Mouse (Mus musculus) CH12.LX (cell line): ENCODE measurements around the gene Dab1. TPM values are rescaled to one million over a fixed set of nuclear protein-coding genes. Genes with fewer than 3 reads are reported as not detected.

Experiments
- DNase-seq: peaks from one replicate; pipeline ENCODE4 v3.0.0-alpha.2; 2013; ENCODE audit errors: extremely low read depth
- H3K27ac ChIP-seq: 2 replicates; pipeline ENCODE4 v1.5.1; 2012; ENCODE audit warnings: low read depth, mild to moderate bottlenecking, control low read depth, moderate library complexity; ENCODE audit not compliant: insufficient read depth
- H3K27me3 ChIP-seq: replicated peaks from 2 replicates; pipeline ENCODE3; 2012; ENCODE audit warnings: inconsistent platforms
- H3K36me3 ChIP-seq, 2 experiments: replicated peaks in 1 of 2; 2 replicates each; pipeline versions ENCODE3 to v1.6.1; 2012; ENCODE audit warnings: inconsistent platforms in 1 of 2, low read length in 1 of 2, mild to moderate bottlenecking in 1 of 2, mixed read lengths in 1 of 2, moderate library complexity in 1 of 2; ENCODE audit not compliant: control insufficient read depth in 1 of 2, insufficient read depth in 1 of 2
- H3K4me1 ChIP-seq, 2 experiments: 2 replicates each; pipeline ENCODE4 v1.6.1; 2012; ENCODE audit warnings: inconsistent platforms in 1 of 2, moderate library complexity in 1 of 2; ENCODE audit not compliant: insufficient read depth in 2 of 2, control insufficient read depth in 1 of 2
- H3K4me2 ChIP-seq: 2 replicates; pipeline ENCODE4 v1.6.1; 2012; ENCODE audit warnings: low read depth, mild to moderate bottlenecking, control low read depth; ENCODE audit not compliant: poor library complexity, insufficient read depth, severe bottlenecking
- H3K4me3 ChIP-seq, 3 experiments: fragments of 150-350 bp in 1 of 3; sonication (generic) in 1 of 3; replicated peaks in 1 of 3; 2 replicates each; pipeline versions ENCODE3 to v1.5.1; 2011 to 2012; ENCODE audit warnings: low read depth in 2 of 3, low read length in 2 of 3, mild to moderate bottlenecking in 2 of 3, moderate library complexity in 2 of 3, control low read depth in 1 of 3, improper control_type of control experiment in 1 of 3, inconsistent platforms in 1 of 3, mixed read lengths in 1 of 3; ENCODE audit not compliant: poor library complexity in 1 of 3
- H3K79me2 ChIP-seq: replicated peaks from 2 replicates; pipeline ENCODE4 v1.6.1; 2012; ENCODE audit warnings: mild to moderate bottlenecking, moderate library complexity; ENCODE audit not compliant: control insufficient read depth, poor library complexity, insufficient read depth, severe bottlenecking; ENCODE audit errors: extremely low read depth
- H3K9ac ChIP-seq: 2 replicates; pipeline ENCODE4 v1.6.1; 2012; ENCODE audit warnings: low read depth, mild to moderate bottlenecking, control low read depth, moderate library complexity; ENCODE audit not compliant: insufficient read depth
- H3K9me3 ChIP-seq: replicated peaks from 2 replicates; pipeline ENCODE3; 2012; ENCODE audit warnings: low read length, inconsistent platforms, mixed read lengths
- CHD2 ChIP-seq: IDR thresholded peaks from 2 replicates; pipeline ENCODE4 v1.6.1; 2011; ENCODE audit warnings: low read length, improper control_type of control experiment
- CTCF ChIP-seq, 2 experiments: IDR thresholded peaks in 1 of 2; conservative IDR thresholded peaks in 1 of 2; 2 replicates each; pipeline ENCODE4 v1.5.1; 2011 to 2012; ENCODE audit warnings: low read depth in 2 of 2, low read length in 2 of 2, improper control_type of control experiment in 1 of 2, inconsistent platforms in 1 of 2, mild to moderate bottlenecking in 1 of 2, moderate library complexity in 1 of 2
- ELF1 ChIP-seq: IDR thresholded peaks from 2 replicates; pipeline ENCODE4 v1.6.1; 2014; ENCODE audit warnings: low read depth, mild to moderate bottlenecking, inconsistent platforms, low read length, improper control_type of control experiment
- EP300 ChIP-seq: IDR thresholded peaks from 2 replicates; pipeline ENCODE4 v1.6.1; 2011; ENCODE audit warnings: low read length, improper control_type of control experiment
- GABPA ChIP-seq: IDR thresholded peaks from 2 replicates; pipeline ENCODE4 v1.6.1; 2012; ENCODE audit warnings: low read depth, low read length, improper control_type of control experiment, inconsistent platforms; ENCODE audit not compliant: insufficient replicate concordance
- HCFC1 ChIP-seq: IDR thresholded peaks from 2 replicates; pipeline ENCODE4 v1.6.1; 2012; ENCODE audit warnings: low read depth, mild to moderate bottlenecking, inconsistent platforms, low read length, improper control_type of control experiment
- JUN ChIP-seq: IDR thresholded peaks from 2 replicates; pipeline ENCODE4 v1.6.1; 2011; ENCODE audit warnings: low read depth, mild to moderate bottlenecking, low read length, improper control_type of control experiment, moderate library complexity; ENCODE audit not compliant: insufficient read depth
- MAFK ChIP-seq: IDR thresholded peaks from 2 replicates; pipeline ENCODE4 v1.6.1; 2011; ENCODE audit warnings: low read length, improper control_type of control experiment; ENCODE audit not compliant: insufficient replicate concordance
- MYC ChIP-seq: IDR thresholded peaks from 2 replicates; pipeline ENCODE4 v1.6.1; 2011; ENCODE audit warnings: low read depth, mild to moderate bottlenecking, improper control_type of control experiment, low read length
- NELFE ChIP-seq: IDR thresholded peaks from 2 replicates; pipeline ENCODE4 v1.6.1; 2011; ENCODE audit warnings: low read depth, low read length, improper control_type of control experiment
- NRF1 ChIP-seq: IDR thresholded peaks from 2 replicates; pipeline ENCODE4 v1.6.1; 2014; ENCODE audit warnings: low read depth, mild to moderate bottlenecking, inconsistent platforms, low read length, improper control_type of control experiment, moderate library complexity
- POLR2A ChIP-seq: IDR thresholded peaks from 2 replicates; pipeline ENCODE4 v1.6.1; 2011; ENCODE audit warnings: low read depth, mild to moderate bottlenecking, improper control_type of control experiment, low read length
- RAD21 ChIP-seq: IDR thresholded peaks from 2 replicates; pipeline ENCODE4 v1.6.1; 2011; ENCODE audit warnings: low read depth, mild to moderate bottlenecking, low read length, improper control_type of control experiment, moderate library complexity
- UBTF ChIP-seq: IDR thresholded peaks from 2 replicates; pipeline ENCODE4 v1.6.1; 2012; ENCODE audit warnings: low read depth, mild to moderate bottlenecking, inconsistent platforms, low read length, improper control_type of control experiment, moderate library complexity
- USF2 ChIP-seq: conservative IDR thresholded peaks from 2 replicates; pipeline ENCODE4 v1.6.1; 2011; ENCODE audit warnings: low read depth, low read length, improper control_type of control experiment
- ZKSCAN1 ChIP-seq: IDR thresholded peaks from 2 replicates; pipeline ENCODE4 v1.6.1; 2012; ENCODE audit warnings: low read depth, inconsistent platforms, low read length, improper control_type of control experiment, borderline replicate concordance
- ZMIZ1 ChIP-seq: IDR thresholded peaks from 2 replicates; pipeline ENCODE4 v1.6.1; 2012; ENCODE audit warnings: low read depth, mild to moderate bottlenecking, inconsistent platforms, low read length, improper control_type of control experiment
- dilution Hi-C: fragments of 300-500 bp; cut with MboI; formaldehyde crosslinking; loops from 2 replicates; pipeline ENCODE4 v1.14.3; 2020; ENCODE audit warnings: low sequenced_read_pairs; ENCODE audit not compliant: extremely low pct_unique_long_range_greater_than_20kb, extremely low pct_ligation_motif_present
- in situ Hi-C: fragments of 300-500 bp; cut with MboI; formaldehyde crosslinking; loops from 3 replicates; pipeline ENCODE4 v1.14.3; 2019; ENCODE audit warnings: low sequenced_read_pairs, low pct_ligation_motif_present, low pct_unique_long_range_greater_than_20kb, mixed read lengths
- polyA plus RNA-seq: library from polyadenylated mRNA; unstranded; fragments of >175 nt; gene quantifications from 2 replicates; pipeline ENCODE4 v1.2.1, GENCODE M21; 2012; ENCODE audit warnings: low read depth; ENCODE audit not compliant: insufficient read length
- total RNA-seq, 2 experiments: library from RNA; depleted of rRNA; stranded (reverse); fragments of 300-350 nt in 1 of 2; fragments of >200 nt in 1 of 2; gene quantifications; 2 replicates each; pipeline ENCODE4 v1.2.3; 2012 to 2014

Dab1 gene
- total and polyA plus RNA-seq, 3 experiments: not detected

DNA sequence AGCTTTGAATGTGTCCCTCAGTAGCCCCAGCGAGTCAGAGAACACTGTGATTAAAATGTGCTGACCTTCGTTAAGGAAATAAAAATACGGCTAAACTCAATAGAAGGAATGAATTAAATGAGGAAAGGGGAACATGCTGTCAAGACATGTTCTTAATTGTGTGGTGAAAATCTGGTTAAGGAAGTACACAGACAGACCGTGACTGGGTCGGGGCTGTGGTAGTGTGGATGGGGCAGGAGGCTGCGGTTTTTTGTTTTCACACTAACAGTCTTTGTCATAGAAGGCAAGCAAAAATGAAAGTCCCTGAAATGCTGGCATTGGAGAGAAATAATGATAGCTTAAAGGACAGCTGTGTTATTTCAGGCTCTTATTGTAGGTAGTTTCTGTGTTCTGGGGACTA is 92.2 kb downstream of the Dab1 start:
- no peak for DNase-seq
- dilution Hi-C loops: no loop called here
- Histone ChIP-seq H3K4me1 (no peaks in the 10 kb centered on the region), H3K4me2 (no peak overlapping the region), H3K36me3 (no peaks in the 10 kb centered on the region), H3K4me3 (no peak overlapping the region), H3K27me3 (no peaks in the 10 kb centered on the region), H3K9me3 (peaks cover 67% of the 10 kb centered on the region), H3K9ac (no peak overlapping the region), H3K79me2 (no peaks in the 10 kb centered on the region), H3K27ac (no peak overlapping the region)
- in situ Hi-C loops: no loop called here
- no peak for TF ChIP-seq HCFC1
- TF ChIP-seq JUN: no peak
- TF ChIP-seq NRF1: no peak
- TF ChIP-seq MYC: no peak
- TF ChIP-seq POLR2A: no peak
- TF ChIP-seq UBTF: no peak
- TF ChIP-seq CHD2: no peak
- no peak for TF ChIP-seq RAD21
- no peak for TF ChIP-seq ZMIZ1
- no peak for TF ChIP-seq NELFE
- no peak for TF ChIP-seq MAFK
- TF ChIP-seq GABPA: no peak
- TF ChIP-seq ZKSCAN1: no peak
- no peak for TF ChIP-seq ELF1
- TF ChIP-seq EP300: no peak
- no peak for TF ChIP-seq USF2

DNA sequence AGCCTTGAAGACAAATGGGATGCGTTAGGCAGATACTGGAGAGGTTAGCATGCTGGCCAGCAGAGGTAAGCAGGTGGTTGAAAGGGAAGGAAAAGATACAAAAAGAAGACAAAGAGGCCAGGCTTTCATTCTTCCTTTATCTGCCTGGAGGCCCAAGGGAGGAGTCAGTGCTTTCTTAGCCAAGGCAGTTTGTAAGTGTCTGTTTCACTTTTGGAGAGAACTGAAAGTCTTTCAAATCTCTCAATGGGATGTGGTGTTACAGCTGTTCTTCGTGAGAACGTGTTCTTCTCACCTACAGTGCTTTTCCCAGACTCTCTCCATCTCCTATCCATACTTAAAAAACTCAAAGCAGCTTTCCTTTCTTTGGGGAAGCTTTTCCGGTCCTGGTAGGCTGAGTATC is 94.8 kb downstream of the Dab1 start:
- no peak overlapping the region for H3K4me2 ChIP-seq
- no peak overlapping the region for H3K4me3 ChIP-seq
- no peaks in the 10 kb centered on the region for H3K79me2 ChIP-seq
- H3K4me1 ChIP-seq: no peaks in the 10 kb centered on the region
- TF ChIP-seq NRF1: no peak
- TF ChIP-seq CTCF (conservative IDR thresholded peaks at IDR 0.05 in 1 of 2, IDR thresholded peaks at IDR 0.05 in 1 of 2; ENCODE audit: low read depth in 2 of 2, low read length in 2 of 2): no peak
- TF ChIP-seq NELFE: no peak
- dilution Hi-C loops: no loop called here
- DNase-seq: no peak
- H3K27me3 ChIP-seq: no peaks in the 10 kb centered on the region
- peaks cover 74% of the 10 kb centered on the region for H3K9me3 ChIP-seq
- H3K27ac ChIP-seq: no peak overlapping the region
- H3K9ac ChIP-seq: no peak overlapping the region
- in situ Hi-C loops: no loop called here
- H3K36me3 ChIP-seq: no peaks in the 10 kb centered on the region
